Mouse (Mus musculus) ovary, postnatal 14 days (tissue): ENCODE measurements around the gene Tubg1.

Experiments used
- DNase-seq: peaks from one replicate; pipeline ENCODE4 v3.0.0; 2022; ENCODE audit warnings: low spot score

The Tubg1 gene

GRCm38 (mm10) chr11:101167211-101167962, 47.6 kb downstream of the Tubg1 start:
- DNase-seq = no peak

- no peak for DNase-seq
Observed at GRCm38 (mm10) chr11:101167963-101168300, 48.2 kb downstream of the Tubg1 start.

GRCm38 (mm10) chr11:101168301-101168980, 48.7 kb downstream of the Tubg1 start:
- no peak for DNase-seq

GRCm38 (mm10) chr11:101169301-101170107, 49.8 kb downstream of the Tubg1 start:
- DNase-seq = no peak

- peak; percentile 61 for DNase-seq
Observed at GRCm38 (mm10) chr11:101170354-101170810, 50.6 kb downstream of the Tubg1 start, which contains the start of gene Cntnap1. Cntnap1 (plus strand) TSS chr11:101170523.

GRCm38 (mm10) chr11:101170811-101171610, 51.3 kb downstream of the Tubg1 start, which contains the start of gene Plekhh3:
Plekhh3 (minus strand) TSS chr11:101171351.
- DNase-seq = peak; percentile 83

- peak; percentile 55 for DNase-seq
Observed at GRCm38 (mm10) chr11:101171721-101172433, 52.1 kb downstream of the Tubg1 start.

GRCm38 (mm10) chr11:101172434-101172815, 52.7 kb downstream of the Tubg1 start:
- DNase-seq = no peak

- peak; percentile 54 for DNase-seq
Observed at GRCm38 (mm10) chr11:101173112-101173511, 53.4 kb downstream of the Tubg1 start.

- peak; percentile 73 for DNase-seq
Observed at GRCm38 (mm10) chr11:101173631-101174388, 54.1 kb downstream of the Tubg1 start.

- no peak for DNase-seq
Observed at GRCm38 (mm10) chr11:101174389-101174745, 54.6 kb downstream of the Tubg1 start.

- DNase-seq = no peak
Observed at GRCm38 (mm10) chr11:101174851-101175628, 55.3 kb downstream of the Tubg1 start, which contains the start of gene Ccr10. Ccr10 (minus strand) TSS chr11:101175443.

GRCm38 (mm10) chr11:101175636-101176116, 55.9 kb downstream of the Tubg1 start:
- DNase-seq = no peak
